Mouse (Mus musculus): ENCODE measurements at regions not wholly inside any gene's neighbourhood (a gene's known extent, or its start where the extent isn't known, plus 50 kb on each side); places are given as distances from the start of the nearest gene placed in this dataset.

DNA sequence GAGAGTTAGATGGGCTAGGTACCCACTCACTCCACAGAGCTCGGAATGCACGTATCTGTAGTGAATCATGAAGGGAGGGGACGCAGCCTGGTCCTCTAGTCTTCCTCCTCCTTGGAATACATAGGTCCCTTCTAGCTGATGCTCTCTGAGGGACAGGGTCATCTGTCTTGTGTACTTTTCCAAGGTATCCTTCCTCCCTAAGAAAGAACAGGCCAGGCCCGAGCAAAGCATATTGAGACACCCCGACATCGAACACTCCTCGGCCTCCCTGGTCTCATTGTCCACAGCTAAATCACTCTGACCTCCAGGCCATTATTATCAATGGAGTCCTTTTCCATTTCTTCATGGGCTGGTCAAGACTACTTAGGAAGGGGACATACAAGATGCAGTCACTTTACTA is 222.5 kb downstream of the Zfp36l1 start:
- H3K27ac ChIP-seq (ENCODE audit: insufficient read depth, low read depth, low read length): no peak overlapping the region
- TF ChIP-seq CTCF (IDR thresholded peaks at IDR 0.05; ENCODE audit: extremely low read depth, insufficient read length, insufficient replicate concordance, low read depth, low read length) (no peak), POLR2A (IDR thresholded peaks at IDR 0.05; ENCODE audit: low read depth, low read length) (no peak)

DNA sequence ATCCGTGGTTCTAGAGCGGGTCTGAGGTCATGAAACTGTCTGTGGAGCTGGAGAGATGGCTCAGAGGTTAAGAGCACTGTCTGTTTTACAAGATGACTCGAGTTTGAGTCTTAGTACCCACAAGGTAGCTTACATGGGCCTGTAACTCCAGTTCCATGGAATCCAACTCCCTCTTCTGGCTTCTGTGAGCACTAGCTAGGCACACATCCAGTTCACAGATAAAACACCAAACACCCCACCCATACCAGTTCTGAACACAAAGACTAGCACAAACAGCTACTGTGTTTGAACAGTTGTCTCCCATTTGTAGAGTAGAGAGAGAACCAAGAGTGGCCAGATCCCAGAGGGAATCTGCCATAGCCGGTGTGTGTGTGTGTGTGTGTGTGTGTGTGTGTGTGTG is 224.0 kb downstream of the Zfp36l1 start:
- no peak overlapping the region for H3K27ac ChIP-seq (ENCODE audit: insufficient read depth, low read depth, low read length)
- H3K4me3 ChIP-seq (ENCODE audit: low read depth, low read length): no peak overlapping the region
- H3K4me1 ChIP-seq (ENCODE audit: control insufficient read depth, insufficient read depth, insufficient read length, low read length): peaks cover 17% of the 10 kb centered on the region; the same call in 1 of the 2 replicates
- TF ChIP-seq POLR2A (IDR thresholded peaks at IDR 0.05; ENCODE audit: low read depth, low read length) (no peak), CTCF (IDR thresholded peaks at IDR 0.05; ENCODE audit: extremely low read depth, insufficient read length, insufficient replicate concordance, low read depth, low read length) (no peak)
- WGBS: 87% methylated on average over 4 of the region's 4 CpGs
- H3K36me3 ChIP-seq (ENCODE audit: control insufficient read depth, insufficient read depth, low read length): no peaks in the 10 kb centered on the region
- no peaks in the 10 kb centered on the region for H3K27me3 ChIP-seq (ENCODE audit: control insufficient read depth, insufficient read depth, low read length)

More for the DNA sequence above, 222.5 kb downstream of the Zfp36l1 start:
- H3K36me3 ChIP-seq (ENCODE audit: control insufficient read depth, insufficient read depth, low read length): no peaks in the 10 kb centered on the region
- peaks cover 17% of the 10 kb centered on the region; the same call in 1 of the 2 replicates for H3K4me1 ChIP-seq (ENCODE audit: control insufficient read depth, insufficient read depth, insufficient read length, low read length)
- H3K27me3 ChIP-seq (ENCODE audit: control insufficient read depth, insufficient read depth, low read length): no peaks in the 10 kb centered on the region
- WGBS: 95% methylated on average over 7 of the region's 7 CpGs
- H3K4me3 ChIP-seq (ENCODE audit: low read depth, low read length): no peak overlapping the region

- Histone ChIP-seq H3K27ac (ENCODE audit: insufficient read depth, low read depth, low read length) (no peak overlapping the region), H3K4me1 (ENCODE audit: control insufficient read depth, insufficient read depth, insufficient read length, low read length) (peaks cover 17% of the 10 kb centered on the region; the same call in 1 of the 2 replicates), H3K4me3 (ENCODE audit: low read depth, low read length) (no peak overlapping the region), H3K27me3 (ENCODE audit: control insufficient read depth, insufficient read depth, low read length) (no peaks in the 10 kb centered on the region), H3K36me3 (ENCODE audit: control insufficient read depth, insufficient read depth, low read length) (no peaks in the 10 kb centered on the region)
- no peak for TF ChIP-seq POLR2A (IDR thresholded peaks at IDR 0.05; ENCODE audit: low read depth, low read length)
- no peak for TF ChIP-seq CTCF (IDR thresholded peaks at IDR 0.05; ENCODE audit: extremely low read depth, insufficient read length, insufficient replicate concordance, low read depth, low read length)
- 85% methylated on average over 4 of the region's 4 CpGs for WGBS
These were observed 224.7 kb downstream of the Zfp36l1 start for GRCm38 (mm10) chr12:79888086-79888485.

DNA sequence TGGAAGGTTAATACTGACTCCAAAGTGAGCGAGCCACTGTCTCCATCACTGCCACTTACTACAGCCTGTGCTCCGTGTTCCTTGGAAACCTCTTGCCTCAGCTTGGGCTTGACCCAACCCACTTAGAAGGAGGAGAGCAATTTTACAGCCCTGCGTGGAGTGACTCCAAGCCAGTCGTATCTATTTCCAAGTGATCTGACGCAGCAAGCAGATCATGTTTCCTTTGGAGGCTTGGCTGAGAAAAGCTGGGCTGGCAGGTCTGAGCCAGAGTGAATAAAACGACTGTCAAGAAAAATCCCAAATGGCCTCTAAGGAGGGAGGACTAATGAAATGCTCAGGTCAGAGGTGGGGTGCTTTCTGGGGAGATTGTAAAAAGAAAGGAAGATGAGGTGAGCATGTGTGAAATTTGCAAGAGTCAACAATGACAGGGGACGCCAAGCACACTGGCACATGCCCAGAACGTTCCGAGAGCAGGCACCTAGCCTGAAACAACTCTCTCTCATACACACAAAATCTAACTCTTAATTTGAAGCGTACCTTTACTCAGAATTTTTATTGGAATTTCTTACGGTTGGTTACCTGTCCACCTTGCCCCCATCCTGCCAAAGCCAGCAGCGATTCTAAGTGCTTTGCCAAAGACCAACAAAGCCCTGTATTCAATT is 225.5 kb downstream of the Zfp36l1 start:
- TF ChIP-seq POLR2A (IDR thresholded peaks at IDR 0.05; ENCODE audit: low read depth, low read length) (no peak), CTCF (IDR thresholded peaks at IDR 0.05; ENCODE audit: extremely low read depth, insufficient read length, insufficient replicate concordance, low read depth, low read length) (no peak)
- Histone ChIP-seq H3K27ac (ENCODE audit: insufficient read depth, low read depth, low read length) (no peak overlapping the region), H3K27me3 (ENCODE audit: control insufficient read depth, insufficient read depth, low read length) (no peaks in the 10 kb centered on the region), H3K4me3 (ENCODE audit: low read depth, low read length) (no peak overlapping the region), H3K36me3 (ENCODE audit: control insufficient read depth, insufficient read depth, low read length) (no peaks in the 10 kb centered on the region), H3K4me1 (ENCODE audit: control insufficient read depth, insufficient read depth, insufficient read length, low read length) (peaks cover 17% of the 10 kb centered on the region; the same call in 1 of the 2 replicates)
- 25% methylated on average over 12 of the region's 12 CpGs for WGBS

DNA sequence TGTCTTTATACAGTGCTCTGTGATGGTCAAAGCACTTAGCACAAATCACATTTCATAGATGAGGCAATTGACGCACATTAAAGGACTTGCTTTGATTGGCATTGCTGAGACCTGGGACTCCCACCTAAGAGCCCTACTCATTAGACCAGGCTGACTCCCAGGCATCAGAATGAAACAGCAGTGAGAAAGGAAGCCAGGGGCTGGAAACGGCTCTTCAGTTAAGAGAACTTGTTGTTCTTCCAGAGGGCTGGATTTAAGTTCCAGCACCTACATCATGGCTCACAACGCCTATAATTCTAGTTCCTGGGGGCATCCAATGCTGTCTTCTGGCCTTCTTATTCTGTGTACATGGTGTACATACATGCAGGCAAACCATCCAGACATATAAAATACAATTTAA is 226.3 kb downstream of the Zfp36l1 start:
- Histone ChIP-seq H3K27me3 (ENCODE audit: control insufficient read depth, insufficient read depth, low read length) (no peaks in the 10 kb centered on the region), H3K4me1 (ENCODE audit: control insufficient read depth, insufficient read depth, insufficient read length, low read length) (peaks cover 17% of the 10 kb centered on the region; the same call in 1 of the 2 replicates), H3K36me3 (ENCODE audit: control insufficient read depth, insufficient read depth, low read length) (no peaks in the 10 kb centered on the region), H3K4me3 (ENCODE audit: low read depth, low read length) (no peak overlapping the region), H3K27ac (ENCODE audit: insufficient read depth, low read depth, low read length) (no peak overlapping the region)
- TF ChIP-seq CTCF (IDR thresholded peaks at IDR 0.05; ENCODE audit: extremely low read depth, insufficient read length, insufficient replicate concordance, low read depth, low read length) (no peak), POLR2A (IDR thresholded peaks at IDR 0.05; ENCODE audit: low read depth, low read length) (no peak)
- WGBS: 94% methylated on average over 3 of the region's 3 CpGs

GRCm38 (mm10) chr12:79885286-79885685 is 227.5 kb downstream of the Zfp36l1 start:
- H3K4me3 ChIP-seq (ENCODE audit: low read depth, low read length): no peak overlapping the region
- H3K36me3 ChIP-seq (ENCODE audit: control insufficient read depth, insufficient read depth, low read length): no peaks in the 10 kb centered on the region
- no peak for TF ChIP-seq CTCF (IDR thresholded peaks at IDR 0.05; ENCODE audit: extremely low read depth, insufficient read length, insufficient replicate concordance, low read depth, low read length)
- TF ChIP-seq POLR2A (IDR thresholded peaks at IDR 0.05; ENCODE audit: low read depth, low read length): no peak
- H3K27me3 ChIP-seq (ENCODE audit: control insufficient read depth, insufficient read depth, low read length): no peaks in the 10 kb centered on the region
- H3K27ac ChIP-seq (ENCODE audit: insufficient read depth, low read depth, low read length): no peak overlapping the region
- 86% methylated on average over 2 of the region's 2 CpGs for WGBS
- peaks cover 11% of the 10 kb centered on the region; the same call in 1 of the 2 replicates for H3K4me1 ChIP-seq (ENCODE audit: control insufficient read depth, insufficient read depth, insufficient read length, low read length)

DNA sequence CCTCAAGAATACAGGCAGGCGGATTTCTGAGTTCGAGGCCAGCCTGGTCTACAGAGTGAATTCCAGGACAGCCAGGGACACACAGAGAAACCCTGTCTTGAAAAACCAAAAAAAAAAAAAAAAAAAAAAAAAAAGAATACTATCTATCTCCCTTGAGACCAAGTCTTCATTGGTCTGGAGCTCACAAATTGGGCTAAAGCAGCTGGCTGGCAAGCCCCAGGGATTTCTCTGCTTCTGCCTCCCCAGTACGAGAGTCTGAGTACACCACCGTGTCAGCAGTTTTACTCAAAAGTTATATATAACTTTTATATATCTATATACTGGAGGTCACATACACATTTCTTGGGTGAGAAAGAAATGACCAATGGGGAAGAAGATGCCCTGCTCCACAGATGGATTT is 229.2 kb downstream of the Zfp36l1 start:
- Histone ChIP-seq H3K27ac (ENCODE audit: insufficient read depth, low read depth, low read length) (no peak overlapping the region), H3K4me3 (ENCODE audit: low read depth, low read length) (no peak overlapping the region), H3K4me1 (ENCODE audit: control insufficient read depth, insufficient read depth, insufficient read length, low read length) (peaks cover 5% of the 10 kb centered on the region; the same call in 1 of the 2 replicates), H3K27me3 (ENCODE audit: control insufficient read depth, insufficient read depth, low read length) (no peaks in the 10 kb centered on the region), H3K36me3 (ENCODE audit: control insufficient read depth, insufficient read depth, low read length) (no peaks in the 10 kb centered on the region)
- TF ChIP-seq POLR2A (IDR thresholded peaks at IDR 0.05; ENCODE audit: low read depth, low read length) (no peak), CTCF (IDR thresholded peaks at IDR 0.05; ENCODE audit: extremely low read depth, insufficient read length, insufficient replicate concordance, low read depth, low read length) (no peak)
- WGBS: 97% methylated on average over 4 of the region's 4 CpGs

Data from small intestine, adult 2 months (tissue).